Mouse (Mus musculus): Measurements from ENCODE around the gene Adamts17.

- TF ChIP-seq CTCF (IDR thresholded peaks at IDR 0.05; ENCODE audit: low read depth) (no peak), EP300 (IDR thresholded peaks at IDR 0.05; ENCODE audit: low read depth) (no peak)
These were observed 8.2 kb upstream of the Adamts17 start for GRCm38 (mm10) chr7:66831295-66831694.
